Mouse (Mus musculus): Measurements from ENCODE around the gene Ccdc149.

DNA sequence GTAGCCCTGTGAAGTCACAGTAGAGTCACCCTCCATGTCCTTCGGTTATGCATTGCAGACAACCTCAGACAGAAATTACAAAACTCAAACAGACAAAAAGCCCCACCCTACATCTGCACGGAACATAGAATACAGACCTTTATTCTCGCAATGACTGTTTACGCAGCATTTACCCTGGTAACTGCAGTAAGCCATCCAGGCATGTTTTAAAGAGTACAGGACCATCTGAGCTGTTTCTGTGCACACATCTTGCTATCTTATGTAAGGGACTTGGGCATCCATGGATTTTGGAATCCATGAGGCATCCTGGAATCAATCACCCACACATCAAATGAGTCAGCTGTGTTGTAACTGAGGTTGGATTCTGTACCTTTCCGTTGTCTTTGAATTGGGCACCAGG lies 105.4 kb downstream of the Ccdc149 start:
- no peak for TF ChIP-seq ZMIZ1 (IDR thresholded peaks at IDR 0.05; ENCODE audit: low read depth, low read length)
- no peak for TF ChIP-seq MEF2A (IDR thresholded peaks at IDR 0.05; ENCODE audit: borderline replicate concordance, low read depth, low read length)
- no peak for TF ChIP-seq POLR2A (IDR thresholded peaks at IDR 0.05; ENCODE audit: low read depth, low read length)
- TF ChIP-seq CTCF (conservative IDR thresholded peaks at IDR 0.05 in 1 of 2, IDR thresholded peaks at IDR 0.05 in 1 of 2; ENCODE audit: low read depth in 2 of 2, low read length in 2 of 2), result no peak
- TF ChIP-seq POLR2AphosphoS2 (IDR thresholded peaks at IDR 0.05; ENCODE audit: low read depth, low read length), result no peak
- no peak for TF ChIP-seq BHLHE40 (IDR thresholded peaks at IDR 0.05; ENCODE audit: low read depth, low read length)
- no peak for TF ChIP-seq MYC (IDR thresholded peaks at IDR 0.05; ENCODE audit: low read depth, low read length)
- TF ChIP-seq EP300 (IDR thresholded peaks at IDR 0.05; ENCODE audit: low read length), result no peak
- TF ChIP-seq GABPA (IDR thresholded peaks at IDR 0.05; ENCODE audit: insufficient replicate concordance, low read depth, low read length), result no peak
- no peak for TF ChIP-seq RAD21 (IDR thresholded peaks at IDR 0.05; ENCODE audit: low read depth, low read length)
- TF ChIP-seq USF1 (IDR thresholded peaks at IDR 0.05; ENCODE audit: low read depth, low read length), result no peak
- TF ChIP-seq HCFC1 (IDR thresholded peaks at IDR 0.05; ENCODE audit: low read depth, low read length), result no peak
- TF ChIP-seq ZNF384 (IDR thresholded peaks at IDR 0.05; ENCODE audit: low read depth, low read length), result no peak
